Mouse (Mus musculus) thymus, postnatal 36 days (tissue): Measurements from ENCODE around the gene Cnot10.
"Not testable (repeated sequence)": the region's sequence is repeated elsewhere in the genome, so short reads cannot be mapped to it uniquely, and the experiment has no call there.

ENCODE experiments used
- DNase-seq, 2 experiments: peaks; one replicate each; pipeline ENCODE4 v3.0.0; 2022; ENCODE audit warnings: mixed read lengths in 2 of 2

Gene Cnot10

DNA sequence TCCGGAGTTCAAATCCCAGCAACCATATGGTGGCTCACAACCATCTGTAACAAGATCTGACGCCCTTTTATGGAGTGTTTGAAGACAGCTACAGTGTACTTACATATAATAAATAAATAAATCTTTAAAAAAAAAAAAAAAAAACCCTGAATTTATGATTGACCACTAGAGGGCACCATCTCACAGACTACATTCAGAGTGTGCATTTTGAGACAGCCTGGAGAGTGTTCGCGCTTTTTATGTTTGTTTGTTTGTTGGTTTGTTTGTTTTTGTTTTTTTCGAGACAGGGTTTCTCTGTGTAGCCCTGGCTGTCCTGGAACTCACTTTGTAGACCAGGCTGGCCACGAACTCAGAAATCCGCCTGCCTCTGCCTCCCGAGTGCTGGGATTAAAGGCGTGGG, 8.5 kb upstream of the Cnot10 start:
- DNase-seq = not testable (repeated sequence)

DNA sequence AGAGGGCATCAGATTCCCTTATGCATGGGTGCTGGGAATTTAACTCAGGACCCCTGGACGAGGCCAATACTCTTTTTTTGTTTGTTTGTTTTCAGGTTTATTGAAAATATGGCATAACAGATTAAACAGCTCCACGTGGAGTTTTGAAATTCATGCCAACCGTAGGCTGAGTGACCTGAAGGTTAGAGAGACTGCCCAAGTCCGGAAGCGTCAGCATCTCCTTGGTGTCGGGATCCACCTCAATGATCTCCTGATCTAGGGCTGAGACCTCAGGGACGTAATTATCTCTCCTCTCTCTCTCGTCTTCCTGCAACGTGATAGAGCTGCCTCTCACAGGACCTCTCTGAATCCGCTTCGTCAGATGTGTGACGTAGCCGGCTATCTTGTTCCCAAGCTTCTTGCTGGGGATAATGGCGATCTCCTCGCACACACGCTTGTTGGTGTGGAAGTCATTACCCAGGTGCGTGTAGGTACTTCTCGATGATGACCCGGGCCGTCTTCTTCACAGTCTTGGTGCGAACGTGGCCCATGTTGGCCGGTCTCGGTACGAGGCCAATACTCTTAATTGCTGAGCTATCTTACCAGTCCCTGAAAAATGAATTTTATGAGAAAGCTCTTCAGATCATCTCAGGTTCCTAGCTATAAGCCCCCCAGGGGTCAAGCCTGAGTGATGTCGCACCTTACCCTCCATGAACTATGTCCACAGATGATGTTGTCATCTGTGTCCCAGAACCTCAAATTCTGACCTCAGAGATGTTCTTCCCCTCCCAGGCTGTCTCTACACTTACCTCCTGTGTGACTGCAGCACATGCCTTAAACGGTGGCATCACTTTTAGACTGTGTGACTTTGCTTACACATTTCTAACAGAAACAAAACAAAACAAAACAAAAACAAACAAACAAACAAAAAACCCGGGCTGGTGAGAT, 7.8 kb upstream of the Cnot10 start:
- no peak for DNase-seq

DNA sequence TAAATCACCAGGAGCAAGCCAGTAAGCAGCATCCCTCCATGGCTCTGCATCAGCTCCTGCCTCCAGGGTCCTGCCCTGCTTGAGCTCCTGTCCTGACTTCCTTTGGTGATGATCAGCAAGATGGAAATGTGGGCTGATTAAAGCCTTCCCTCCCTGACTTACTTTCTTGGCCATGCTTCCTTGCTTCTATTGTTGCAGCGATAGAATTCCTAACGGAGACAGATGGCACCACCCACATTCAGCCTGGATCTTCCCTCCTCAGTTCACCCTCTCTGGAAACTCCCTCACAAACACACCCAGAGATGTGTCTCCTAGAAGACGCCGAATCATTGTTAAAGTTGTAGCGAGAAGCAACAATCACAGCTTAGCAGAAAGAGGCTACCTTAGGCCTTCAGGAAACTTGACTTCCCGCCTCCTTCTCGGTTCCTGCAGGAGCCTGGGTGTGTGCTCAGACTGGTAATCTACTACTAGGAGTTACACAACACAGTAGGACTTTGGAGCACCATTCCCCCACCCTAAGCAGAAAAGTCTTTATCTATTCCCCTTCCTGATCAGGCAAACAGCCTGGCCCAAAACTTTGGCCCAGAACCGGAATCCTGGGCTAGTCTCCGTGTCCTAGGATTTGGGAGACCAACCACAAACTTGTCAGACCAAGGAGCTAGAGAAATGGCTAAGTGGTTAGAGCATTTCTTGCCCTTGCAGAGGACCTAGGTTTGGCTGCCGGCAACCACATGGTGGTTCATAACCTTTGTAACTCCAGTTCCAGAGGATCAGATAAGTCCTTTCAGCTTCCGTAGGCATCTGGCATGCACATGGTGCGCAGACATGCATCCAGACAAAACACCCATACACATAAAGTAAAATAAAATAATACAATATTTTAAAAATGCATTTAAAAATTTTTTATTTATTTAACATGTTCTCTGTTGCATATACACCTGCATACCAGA, 6.8 kb upstream of the Cnot10 start:
- no peak for DNase-seq

DNA sequence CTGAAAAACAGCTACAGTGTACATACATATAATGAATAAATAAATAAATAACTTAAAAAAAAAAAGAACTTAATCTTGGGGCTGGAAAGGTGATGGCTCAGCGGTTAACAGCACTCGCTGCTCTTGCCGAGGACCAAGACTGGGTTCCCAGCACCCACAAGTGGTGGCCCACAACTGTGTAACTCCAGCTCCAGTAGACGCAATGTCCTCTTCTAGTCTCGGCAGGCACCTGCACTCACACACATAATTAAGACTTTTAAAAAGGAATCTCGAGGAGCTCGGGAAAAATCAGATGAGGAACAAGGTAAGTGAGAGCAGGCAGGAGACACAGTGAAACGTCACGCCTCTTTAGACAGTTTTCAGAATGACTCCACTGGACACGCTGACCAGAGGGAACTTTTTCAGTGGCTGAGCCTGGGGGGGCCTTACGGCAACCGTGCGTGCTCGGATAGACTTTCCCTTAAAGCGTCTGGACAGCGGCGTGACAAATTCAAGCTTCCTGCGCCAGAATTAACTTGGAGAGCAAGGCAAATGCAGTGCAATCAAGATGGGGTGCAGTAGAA, 717 bp downstream of the Cnot10 start:
- DNase-seq = no peak

DNA sequence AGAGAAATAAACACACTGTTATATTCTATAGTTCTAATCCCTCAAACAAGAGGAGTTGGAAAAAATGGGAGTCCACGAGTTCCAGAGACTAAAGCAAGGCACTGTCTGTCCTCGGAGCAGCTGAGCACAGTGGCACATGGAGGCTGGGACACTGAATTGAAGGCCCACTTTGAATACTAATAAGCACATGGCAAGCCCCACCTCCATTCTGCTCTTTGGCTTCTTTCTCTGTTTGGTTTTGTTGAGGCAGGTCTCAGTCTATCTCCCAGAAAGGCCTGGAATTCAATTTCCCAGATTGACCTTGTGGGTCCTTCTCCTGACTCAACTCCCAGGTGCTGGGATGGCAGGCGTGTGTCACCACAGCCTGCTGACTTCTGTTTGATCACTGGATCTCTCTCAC, 3.2 kb downstream of the Cnot10 start:
- DNase-seq = no peak

DNA sequence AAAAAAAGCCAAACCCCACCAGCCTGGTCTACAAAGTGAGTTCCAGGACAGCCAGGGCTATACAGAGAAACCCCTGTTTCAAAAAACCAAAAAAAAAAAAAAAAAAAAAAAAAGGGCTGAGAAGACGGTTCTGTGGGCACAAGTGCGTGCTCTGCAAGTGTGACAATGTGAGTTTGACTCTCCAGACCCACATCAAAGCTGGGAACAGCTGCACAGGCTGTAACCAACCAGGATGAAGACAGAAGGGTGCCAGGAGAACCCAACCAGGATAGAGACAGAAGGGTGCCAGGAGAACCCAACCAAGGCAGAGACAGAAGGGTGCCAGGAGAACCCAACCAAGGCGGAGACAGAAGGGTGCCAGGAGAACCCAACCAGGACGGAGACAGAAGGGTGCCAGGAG, 3.8 kb downstream of the Cnot10 start:
- no peak for DNase-seq

DNA sequence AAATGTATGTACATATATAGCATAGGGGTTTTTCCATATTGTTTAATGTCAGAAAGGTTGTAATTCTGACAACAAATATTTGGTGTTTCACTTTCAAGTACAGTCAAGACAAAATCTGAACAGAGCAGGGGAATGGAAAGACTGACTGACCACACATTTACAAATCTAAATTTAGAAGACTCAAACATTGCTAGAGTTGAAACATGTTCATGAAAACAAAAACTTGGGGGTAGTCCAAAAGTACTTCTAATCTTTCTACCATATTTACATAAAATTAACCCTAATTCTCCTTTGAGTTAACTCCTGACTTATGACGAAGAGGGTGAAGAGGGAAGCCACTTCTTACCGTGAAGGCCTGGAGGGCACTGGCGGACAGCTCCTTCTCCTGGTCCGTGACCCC, 7.7 kb downstream of the Cnot10 start:
- DNase-seq = no peak

DNA sequence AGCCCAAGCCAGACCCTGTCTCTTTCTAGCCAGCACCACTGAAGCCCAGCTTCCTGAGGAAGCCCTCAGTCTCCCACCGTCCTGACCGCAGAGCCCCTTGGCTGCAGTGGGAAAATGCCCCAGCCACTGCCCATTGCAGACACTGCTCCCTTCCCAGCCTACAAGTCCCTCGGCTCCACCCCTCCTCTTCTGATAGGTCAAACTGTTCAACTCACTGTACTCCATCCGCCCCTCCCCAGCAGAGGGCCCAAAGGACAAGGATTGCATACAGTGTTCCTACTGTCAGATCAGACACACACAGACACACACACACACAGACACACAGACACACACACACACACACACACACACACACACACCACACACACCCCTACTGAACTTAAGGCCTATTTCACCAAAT, 13.3 kb downstream of the Cnot10 start:
- no peak for DNase-seq

DNA sequence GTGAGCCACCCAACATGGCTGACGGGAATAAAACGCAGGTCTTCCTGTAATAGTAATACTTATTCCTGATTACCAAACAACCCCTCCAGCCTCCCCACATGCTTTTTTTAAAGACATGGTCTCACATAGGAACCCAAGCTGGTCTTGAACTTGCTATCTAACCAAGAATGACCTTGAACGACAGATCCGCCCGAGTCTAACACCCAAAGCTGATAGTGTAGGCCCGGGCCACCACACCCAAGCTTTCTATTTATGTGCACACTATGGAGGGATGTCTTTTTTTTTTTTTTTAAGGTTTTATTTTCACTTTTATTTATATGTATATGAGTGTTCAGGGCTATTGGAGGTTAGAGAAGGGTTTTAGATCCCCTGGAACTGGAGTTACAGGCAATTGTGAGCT, 15.8 kb downstream of the Cnot10 start:
- DNase-seq = no peak

DNA sequence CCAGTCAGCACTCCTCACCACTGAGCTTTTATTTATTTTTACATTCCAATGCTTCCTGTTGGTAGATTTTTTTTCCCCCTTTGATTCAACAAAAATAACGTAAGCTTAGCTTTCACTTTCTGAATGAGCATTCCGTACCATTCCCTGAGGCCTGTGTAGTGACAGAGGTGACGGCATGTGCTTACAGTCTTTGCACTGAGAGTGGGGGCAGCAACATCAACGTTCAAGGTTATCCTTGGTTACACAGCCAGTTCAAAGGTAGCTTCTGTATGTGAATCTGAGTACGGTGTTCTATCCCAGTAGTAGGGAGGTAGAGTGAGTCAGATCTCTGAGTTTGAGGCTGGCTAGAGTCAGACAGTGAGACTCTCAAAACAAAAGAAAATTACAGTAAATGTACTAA, 18.8 kb downstream of the Cnot10 start:
- DNase-seq = no peak

DNA sequence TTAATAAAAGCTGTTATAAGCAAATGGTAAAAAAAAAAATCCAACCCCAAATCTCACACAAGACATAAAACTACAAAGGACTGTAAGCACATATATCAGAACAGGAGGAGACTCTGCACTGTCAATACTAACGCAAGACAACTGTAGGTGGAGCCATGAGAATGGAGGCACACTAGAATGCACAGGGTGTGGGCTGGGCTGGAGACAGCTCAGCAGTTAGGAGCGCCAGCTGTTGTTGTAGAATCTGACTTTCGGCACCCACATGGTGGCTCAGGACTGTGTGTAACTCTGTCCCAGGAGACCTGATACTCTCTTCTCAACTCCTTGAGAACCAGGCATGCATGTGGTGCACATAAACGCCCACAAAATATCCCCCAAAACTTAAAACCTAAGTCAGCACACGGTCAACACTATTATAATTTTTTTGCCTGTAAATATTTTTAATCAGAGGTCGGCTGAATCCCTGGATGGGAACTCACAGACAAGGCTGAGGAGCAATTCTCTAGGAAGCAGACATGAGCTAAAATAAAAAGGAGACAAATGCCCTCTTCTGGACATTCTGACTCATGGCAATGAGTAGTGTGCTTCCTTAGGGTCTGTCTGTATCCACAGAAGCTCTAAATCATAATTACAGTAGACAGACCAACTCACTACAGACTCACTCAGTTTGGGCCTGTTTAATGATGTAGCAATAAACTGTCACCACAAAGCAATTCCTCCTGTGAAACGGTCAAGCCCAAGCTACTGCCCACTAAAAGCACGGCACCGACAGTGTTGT, 25.6 kb downstream of the Cnot10 start:
- DNase-seq = peak; percentile 37 to 65

DNA sequence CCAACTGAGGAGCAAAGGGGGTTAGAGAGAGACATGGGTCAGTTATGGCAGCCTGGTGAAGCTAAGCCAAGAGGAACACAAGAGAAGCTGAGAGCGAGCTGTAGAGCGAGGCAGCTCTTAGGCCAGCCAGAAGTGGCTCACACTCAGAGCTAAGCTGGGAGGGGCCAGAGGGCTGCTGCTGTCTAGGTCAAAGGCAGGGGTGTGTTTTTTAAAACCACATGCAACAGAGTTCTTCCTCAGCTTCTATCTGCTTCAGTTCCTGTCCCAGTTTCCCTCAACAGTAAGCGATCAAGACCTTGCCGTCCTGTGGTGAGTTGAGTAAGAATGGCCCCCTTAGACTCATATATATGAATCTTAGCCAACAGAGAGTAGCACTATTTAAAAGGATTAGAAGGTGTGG, 27.0 kb downstream of the Cnot10 start:
- DNase-seq = peak; percentile 67 to 80

DNA sequence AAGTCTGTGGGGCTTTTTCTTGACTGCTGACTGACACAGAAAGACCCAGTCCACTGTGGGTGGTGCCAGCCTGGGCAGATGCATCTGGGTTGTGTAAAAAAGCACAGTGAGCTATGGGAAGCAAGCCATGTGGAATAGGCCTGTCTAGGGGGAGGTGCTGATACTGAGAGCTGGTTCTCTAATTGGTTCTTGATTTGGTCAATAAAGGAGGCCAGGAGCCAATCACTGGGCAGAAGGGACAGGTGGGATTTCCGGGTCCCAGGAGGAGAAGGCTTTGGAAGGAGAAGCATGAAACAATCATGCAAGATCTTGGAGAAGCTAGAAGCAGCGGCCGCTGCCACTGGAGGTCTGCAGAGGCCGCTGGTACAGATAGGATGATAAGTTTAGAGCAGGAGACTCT, 27.4 kb downstream of the Cnot10 start:
- DNase-seq = peak in 1 of 2 experiments; percentile 9

DNA sequence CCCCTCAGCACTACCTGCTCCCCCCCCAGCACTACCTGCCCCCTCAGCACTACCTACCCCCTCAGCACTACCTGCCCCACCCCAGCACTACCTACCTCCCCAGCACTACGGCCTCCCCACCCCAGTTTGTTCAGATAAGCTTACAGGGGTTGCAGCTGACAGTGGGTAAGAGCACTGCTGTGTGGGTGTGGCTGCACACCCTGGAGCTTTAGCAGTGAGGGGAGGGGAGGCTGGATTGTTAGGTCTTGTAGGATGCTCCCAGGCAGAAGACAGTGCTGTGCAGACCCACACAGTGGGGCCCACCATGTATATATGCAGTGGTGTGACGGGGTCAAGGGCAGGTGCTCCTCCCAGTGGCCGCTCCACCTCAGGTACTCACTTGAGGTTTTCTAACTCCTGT, 29.7 kb downstream of the Cnot10 start:
- DNase-seq = no peak

DNA sequence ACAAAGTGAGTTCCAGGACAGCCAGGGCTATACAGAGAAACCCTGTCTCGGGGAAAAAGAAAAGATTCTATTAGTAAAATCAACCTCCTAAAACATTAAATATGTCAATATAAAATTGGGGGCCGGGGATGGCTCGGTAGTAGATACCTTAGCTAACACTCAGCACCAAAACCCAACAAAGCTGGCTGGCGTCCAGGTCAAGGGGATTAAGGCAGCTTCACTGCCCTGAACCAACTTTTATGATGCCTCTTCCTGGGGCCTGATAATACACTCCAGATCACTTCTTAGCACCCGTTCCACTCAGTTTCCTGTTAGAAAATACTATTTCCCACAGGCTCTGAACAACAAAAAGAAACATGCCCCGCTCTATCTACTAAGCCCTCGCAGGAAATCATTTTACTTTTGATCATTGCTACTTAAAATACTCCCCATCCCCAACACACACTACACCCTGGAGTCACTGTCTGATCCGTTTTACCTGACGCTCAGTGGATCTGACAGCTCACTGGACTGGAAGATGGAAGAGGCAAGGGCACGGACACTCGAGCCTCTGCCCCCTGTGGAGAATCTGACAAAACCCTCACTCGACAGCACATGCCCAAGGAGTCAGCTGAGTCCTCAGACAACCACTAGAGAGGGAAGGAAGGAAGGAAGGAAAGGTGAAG, 36.0 kb downstream of the Cnot10 start:
- no peak for DNase-seq

DNA sequence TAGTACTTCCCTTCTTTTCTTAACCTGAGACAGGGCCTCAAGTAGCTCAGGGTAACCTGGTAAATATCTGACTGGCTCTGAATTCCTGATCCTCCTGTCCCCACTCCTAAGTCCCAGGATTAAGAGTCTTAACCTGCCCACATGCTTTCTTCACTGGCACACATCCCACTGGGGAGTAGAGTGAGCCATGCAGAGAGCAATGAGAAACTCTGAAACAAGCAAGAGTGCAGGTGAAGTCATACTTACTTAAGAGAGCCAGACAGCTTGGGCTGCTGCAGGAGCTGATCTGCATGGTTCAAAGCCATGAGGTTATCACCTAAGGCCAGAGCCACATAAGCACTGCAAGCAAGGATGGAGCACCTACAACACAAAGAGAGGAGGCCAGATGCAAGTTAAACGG, 38.9 kb downstream of the Cnot10 start:
- DNase-seq = no peak

DNA sequence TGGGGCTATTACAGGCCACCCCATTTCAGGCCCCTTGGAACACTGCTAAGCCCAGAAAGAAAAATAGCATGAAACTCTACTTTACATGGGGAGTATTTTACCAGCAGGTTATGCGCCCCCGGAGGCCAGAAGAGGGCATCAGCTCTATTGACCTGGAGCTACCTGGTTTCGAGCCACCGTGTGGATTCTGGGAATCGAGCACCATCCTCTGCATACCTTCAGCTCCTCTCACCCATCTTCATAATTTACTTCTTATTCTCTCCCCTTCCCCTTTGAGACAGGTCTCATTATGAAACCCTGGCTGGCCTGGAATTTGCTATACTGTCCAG, 55.0 kb downstream of the Cnot10 start:
- DNase-seq = no peak

DNA sequence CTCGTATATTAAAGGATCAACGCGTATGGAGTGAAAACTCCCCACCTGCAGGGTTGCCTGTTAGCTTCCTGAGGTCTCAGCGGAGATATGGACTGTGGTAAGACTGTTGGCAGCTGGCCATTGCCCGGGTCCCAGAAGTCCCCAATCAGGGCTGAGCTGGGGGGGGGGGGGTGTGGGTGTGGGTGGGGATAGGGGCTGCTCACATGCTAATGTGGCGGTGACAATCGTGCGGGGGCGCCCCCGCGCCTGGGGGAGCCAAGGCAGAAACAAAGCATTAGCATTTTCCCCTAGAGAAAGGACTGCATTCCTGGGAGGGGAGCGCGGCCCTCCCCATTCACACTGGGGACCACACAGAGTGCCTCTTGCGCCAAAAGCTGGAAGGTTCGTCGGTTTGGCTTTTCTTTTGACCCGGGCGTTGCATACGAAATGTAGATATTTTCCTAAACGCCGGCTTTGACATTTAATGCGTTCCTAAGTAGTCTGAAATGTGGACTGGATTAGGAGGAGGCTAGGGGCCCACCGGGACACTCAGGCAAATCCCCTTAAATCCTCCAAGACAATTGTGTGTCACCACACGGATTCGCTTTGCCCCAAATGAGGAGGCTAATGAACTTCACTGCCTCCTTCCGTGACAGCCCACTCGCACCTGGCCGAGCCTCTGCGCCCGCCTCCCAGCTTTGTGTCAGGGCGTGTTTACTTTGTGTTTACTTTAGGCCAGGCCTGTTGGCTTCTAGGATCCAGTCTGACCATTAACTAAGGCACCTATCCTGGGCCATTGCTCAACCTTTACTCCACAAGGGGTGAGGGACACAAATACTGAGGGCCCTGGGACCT, 55.6 kb downstream of the Cnot10 start:
- DNase-seq = no peak

DNA sequence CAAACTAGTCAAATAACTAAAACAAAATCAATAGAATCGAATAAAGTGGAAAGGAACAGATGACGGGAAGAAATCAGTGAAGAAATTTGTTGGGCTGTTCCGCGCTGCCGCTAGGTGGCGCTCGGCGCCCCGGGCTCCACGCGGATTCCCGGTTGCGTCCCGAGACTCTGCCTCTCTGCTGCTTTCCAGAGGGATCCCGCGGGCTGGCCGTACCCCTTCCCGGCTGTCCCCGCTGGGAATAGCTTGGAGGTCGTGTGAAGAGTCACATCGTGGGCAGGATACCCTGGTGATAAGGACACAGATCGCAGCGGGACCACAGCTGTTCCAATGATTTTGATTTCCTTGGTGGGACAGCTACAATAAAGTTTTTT, 56.2 kb downstream of the Cnot10 start:
- DNase-seq = peak; percentile 44 to 48

DNA sequence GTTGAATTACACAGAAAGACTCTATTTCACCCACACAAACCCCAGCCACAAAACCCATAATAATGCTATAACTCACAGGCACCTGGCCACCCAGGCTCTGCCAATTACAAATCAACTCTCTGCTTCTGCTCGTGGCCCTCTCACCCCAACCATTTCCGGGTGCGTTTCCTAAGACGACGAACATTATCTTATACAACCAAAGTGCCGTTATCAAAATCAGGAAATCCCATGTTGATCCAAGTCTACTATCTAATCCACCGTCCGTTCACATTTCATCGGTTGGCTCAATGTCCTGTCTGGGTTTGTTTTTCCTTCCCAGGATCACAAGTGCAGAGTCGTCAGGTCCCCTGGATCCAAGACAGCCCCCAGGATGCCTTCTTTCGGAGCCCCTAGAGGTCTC, 61.3 kb downstream of the Cnot10 start:
- no peak for DNase-seq

DNA sequence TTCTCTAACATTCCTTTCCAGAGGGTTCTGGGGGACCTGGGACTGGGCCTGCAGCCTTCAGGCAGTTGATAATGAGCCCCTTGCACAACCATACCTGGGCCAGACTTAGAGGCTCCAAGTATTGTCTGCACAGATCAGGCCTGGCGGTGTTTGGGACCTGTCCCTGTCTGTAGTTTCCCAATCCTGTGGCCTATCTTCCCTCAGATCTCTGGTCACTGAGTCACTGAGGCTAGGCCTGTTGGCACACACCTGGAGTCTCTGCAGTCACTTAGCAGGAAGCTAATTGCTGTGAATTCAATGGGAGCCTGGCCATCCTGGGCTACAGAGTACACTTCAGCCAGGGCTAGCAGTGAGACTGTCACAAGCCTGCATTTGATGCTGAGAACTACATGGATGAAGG, 64.0 kb downstream of the Cnot10 start:
- no peak for DNase-seq
